Mouse (Mus musculus): ENCODE results near the gene Top3b.

- no peak for TF ChIP-seq CTCF (IDR thresholded peaks at IDR 0.05; ENCODE audit: low read depth)
- no peak for TF ChIP-seq EP300 (IDR thresholded peaks at IDR 0.05; ENCODE audit: low read depth)
Measured at GRCm38 (mm10) chr16:16930326-16930725, 59.8 kb downstream of the Top3b start.

All from liver, embryonic 14.5 days (tissue).